Mouse (Mus musculus): ENCODE data around the gene Gse1. TPM values are rescaled to one million over a fixed set of nuclear protein-coding genes. Genes with fewer than 3 reads are reported as not detected.
A peak's percentile ranks its signal among the peaks of the same experiment; 100 is the strongest.

The Gse1 gene
- polyA plus RNA-seq, 1 experiment from 2014 or later = 10.2 TPM

DNA sequence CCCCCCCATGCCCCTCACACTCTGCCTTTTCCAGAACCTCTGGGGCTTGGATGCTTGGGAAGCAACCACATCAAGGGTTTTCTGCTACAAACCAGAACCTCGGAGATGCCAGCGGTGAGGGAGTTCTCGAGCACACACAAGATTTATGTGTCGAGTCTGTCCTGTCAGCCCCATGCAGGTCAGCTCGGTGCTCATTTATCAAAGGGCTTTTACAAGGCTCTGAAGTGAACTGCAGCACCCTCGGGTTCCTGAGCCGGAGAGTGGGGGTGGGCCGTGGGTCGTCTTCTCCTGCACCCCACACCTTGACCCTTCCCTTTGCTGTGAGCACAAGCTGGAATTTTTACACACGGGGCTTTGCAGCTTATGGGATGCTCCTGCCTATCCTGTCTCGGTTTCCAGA, 5.7 kb upstream of the Gse1 start:
- peaks cover 4% of the 10 kb centered on the region; the same call in 1 of the 2 replicates for H3K27me3 ChIP-seq (ENCODE audit: control insufficient read depth, insufficient read depth, low read depth, low read length)
- H3K36me3 ChIP-seq (ENCODE audit: control insufficient read depth, insufficient read depth, low read length) = no peaks in the 10 kb centered on the region
- WGBS = 36% methylated on average over 11 of the region's 11 CpGs
- no peak overlapping the region for H3K4me2 ChIP-seq (ENCODE audit: low read depth, low read length)
- H3K4me1 ChIP-seq (replicated peaks; ENCODE audit: control insufficient read depth, insufficient read depth, low read length) = peaks cover 18% of the 10 kb centered on the region
- no peak overlapping the region for H3K9ac ChIP-seq (ENCODE audit: low read length)
- H3K9me3 ChIP-seq (ENCODE audit: control insufficient read depth, low read length) = no peaks in the 10 kb centered on the region
- no peak for ATAC-seq (ENCODE audit: low read depth)
- H3K27ac ChIP-seq (ENCODE audit: low read length) = no peak overlapping the region
- no peak overlapping the region for H3K4me3 ChIP-seq (ENCODE audit: low read length)

DNA sequence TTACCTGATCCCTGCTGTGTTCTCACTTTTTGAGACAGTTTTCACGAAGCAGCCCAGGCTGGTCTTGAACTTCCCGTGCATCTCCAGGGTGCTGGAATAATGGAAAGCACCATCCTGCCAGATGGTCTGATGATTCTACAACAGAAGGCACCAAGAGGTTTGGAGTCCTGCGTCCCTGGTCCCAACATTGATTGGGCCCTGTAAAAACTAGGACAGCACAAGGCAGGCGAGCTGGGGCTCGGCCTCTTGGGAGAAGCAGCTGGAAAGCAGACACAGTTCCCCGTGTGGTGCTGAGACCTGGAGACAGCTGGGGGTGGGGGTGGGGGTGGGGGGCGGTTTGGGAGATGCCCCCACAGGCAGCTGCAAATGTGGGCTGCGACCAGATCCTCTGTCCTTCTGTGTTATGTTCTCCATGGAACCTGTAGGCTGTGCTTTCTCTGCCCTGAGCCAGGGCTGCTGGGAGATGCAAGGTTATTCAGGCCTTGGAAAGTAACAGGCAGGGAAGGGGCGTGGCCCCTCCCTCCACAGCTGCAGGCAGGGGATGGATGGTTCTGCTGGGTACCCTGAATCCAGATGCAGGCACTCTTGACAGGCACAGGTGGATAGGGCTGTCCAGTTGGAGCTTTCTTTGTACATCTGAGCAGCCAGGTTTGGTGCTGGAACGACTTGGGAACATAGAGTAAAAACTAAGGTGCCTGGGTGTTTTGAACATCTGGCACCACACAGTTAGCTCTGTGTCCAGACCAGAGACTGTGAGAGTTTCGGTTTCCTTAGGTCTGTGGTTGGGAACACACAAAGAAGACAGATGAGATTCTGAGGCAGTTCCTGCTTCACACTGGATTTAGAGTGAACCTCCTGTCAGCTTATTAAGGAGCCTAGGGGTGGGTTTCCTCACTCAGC, 3.5 kb upstream of the Gse1 start:
- Histone ChIP-seq H3K27me3 (ENCODE audit: control insufficient read depth, insufficient read depth, low read depth, low read length) (peaks cover 8% of the 10 kb centered on the region), H3K4me1 (replicated peaks; ENCODE audit: control insufficient read depth, insufficient read depth, low read length) (peaks cover 24% of the 10 kb centered on the region), H3K27ac (ENCODE audit: low read length) (no peak overlapping the region), H3K9ac (ENCODE audit: low read length) (no peak overlapping the region), H3K4me2 (ENCODE audit: low read depth, low read length) (no peak overlapping the region), H3K36me3 (ENCODE audit: control insufficient read depth, insufficient read depth, low read length) (no peaks in the 10 kb centered on the region), H3K4me3 (ENCODE audit: low read length) (no peak overlapping the region), H3K9me3 (ENCODE audit: control insufficient read depth, low read length) (no peaks in the 10 kb centered on the region)
- no peak for ATAC-seq (ENCODE audit: low read depth)
- WGBS = 54% methylated on average over 11 of the region's 11 CpGs

DNA sequence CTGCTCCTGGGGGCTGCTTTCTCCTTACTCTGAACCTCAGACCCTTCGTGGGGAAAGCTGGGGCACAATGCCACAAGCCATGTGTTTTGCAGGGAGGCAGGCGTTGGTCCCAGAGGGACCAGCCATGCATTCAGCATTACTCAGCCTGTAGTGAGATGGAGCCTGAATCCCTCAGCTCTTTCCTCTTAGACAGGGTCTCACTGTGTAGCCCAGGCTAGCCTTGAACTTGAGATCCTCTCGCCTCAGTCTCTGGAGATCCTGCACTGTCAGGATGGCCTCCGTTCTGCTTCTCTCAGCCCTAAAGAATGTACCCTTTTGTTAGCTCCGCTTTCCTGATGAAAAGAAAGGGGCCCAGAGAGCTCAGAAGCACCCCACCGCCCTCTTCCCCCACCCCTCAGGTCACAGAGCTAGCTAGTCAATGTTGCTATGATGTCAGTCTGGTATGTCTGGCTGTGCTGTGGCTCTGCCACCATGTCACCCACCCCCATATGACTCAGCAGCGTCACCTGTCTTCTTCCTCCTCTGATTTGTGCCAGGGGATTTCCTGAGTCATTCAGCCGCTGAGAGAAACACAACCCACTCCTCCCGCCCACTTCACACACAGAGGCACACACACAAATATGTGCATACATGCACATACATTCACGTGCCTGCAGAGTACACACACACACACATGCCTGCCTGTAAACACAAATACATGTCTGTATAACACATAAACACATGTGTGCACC, 2.7 kb upstream of the Gse1 start:
- 57% methylated on average over 10 of the region's 10 CpGs for WGBS
- Histone ChIP-seq H3K27ac (ENCODE audit: low read length) (no peak overlapping the region), H3K9me3 (ENCODE audit: control insufficient read depth, low read length) (no peaks in the 10 kb centered on the region), H3K4me1 (replicated peaks; ENCODE audit: control insufficient read depth, insufficient read depth, low read length) (peaks cover 29% of the 10 kb centered on the region), H3K36me3 (ENCODE audit: control insufficient read depth, insufficient read depth, low read length) (no peaks in the 10 kb centered on the region), H3K4me2 (ENCODE audit: low read depth, low read length) (no peak overlapping the region), H3K4me3 (ENCODE audit: low read length) (no peak overlapping the region), H3K27me3 (ENCODE audit: control insufficient read depth, insufficient read depth, low read depth, low read length) (peaks cover 10% of the 10 kb centered on the region), H3K9ac (ENCODE audit: low read length) (no peak overlapping the region)
- no peak for ATAC-seq (ENCODE audit: low read depth)

DNA sequence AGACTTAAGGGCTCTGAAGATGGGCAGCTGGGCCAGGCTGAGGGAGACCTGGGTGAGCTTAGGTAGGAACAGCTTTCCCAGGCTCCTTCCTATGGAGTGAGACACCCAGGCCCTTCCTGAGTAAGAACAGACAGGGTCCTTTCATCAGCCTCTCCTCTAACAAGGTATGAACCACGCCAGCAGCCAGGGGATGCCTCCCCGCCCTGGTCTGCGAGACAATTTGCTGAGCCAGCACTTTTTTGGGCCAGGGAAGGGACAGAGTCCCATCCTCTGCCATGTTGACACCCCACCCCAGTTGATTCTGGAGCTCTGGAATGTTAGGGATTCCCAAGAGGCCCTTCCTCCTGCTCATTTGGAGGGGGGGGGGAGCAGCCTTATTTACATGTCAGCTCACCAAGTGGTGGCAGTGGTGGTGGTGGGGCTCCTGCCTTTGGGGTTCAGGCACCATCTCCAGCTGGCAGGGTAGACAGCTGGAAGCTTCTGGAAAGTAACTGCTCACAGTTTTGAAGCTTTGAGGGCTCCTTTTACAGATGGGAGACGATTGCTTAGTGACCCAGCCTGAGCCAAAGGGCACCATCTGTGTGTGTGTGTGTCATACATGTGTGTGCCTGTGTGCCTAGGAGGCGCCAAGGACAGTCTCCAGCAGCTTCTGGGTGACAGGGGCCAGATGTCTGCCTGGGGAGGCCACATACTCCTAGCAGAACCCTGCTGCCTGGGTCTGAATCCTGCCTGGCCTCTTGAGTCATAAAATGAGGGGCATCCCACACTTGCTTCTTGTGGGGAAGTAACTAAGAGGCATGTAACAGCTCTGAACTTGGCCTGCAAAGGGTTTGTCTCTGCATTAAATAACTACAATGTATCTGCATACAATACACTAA, 1.3 kb upstream of the Gse1 start:
- Histone ChIP-seq H3K4me3 (ENCODE audit: low read length) (no peak overlapping the region), H3K27ac (ENCODE audit: low read length) (peak overlapping the region; percentile 67), H3K36me3 (ENCODE audit: control insufficient read depth, insufficient read depth, low read length) (no peaks in the 10 kb centered on the region), H3K9ac (ENCODE audit: low read length) (no peak overlapping the region), H3K27me3 (ENCODE audit: control insufficient read depth, insufficient read depth, low read depth, low read length) (peaks cover 12% of the 10 kb centered on the region), H3K4me1 (replicated peaks; ENCODE audit: control insufficient read depth, insufficient read depth, low read length) (peaks cover 41% of the 10 kb centered on the region), H3K4me2 (ENCODE audit: low read depth, low read length) (peak overlapping the region; percentile 97; the same call in 1 of the 2 replicates), H3K9me3 (ENCODE audit: control insufficient read depth, low read length) (no peaks in the 10 kb centered on the region)
- WGBS = 48% methylated on average over 5 of the region's 5 CpGs
- ATAC-seq (ENCODE audit: low read depth) = 0 out of 2 replicates have a peak, but pooled peaks have one; percentile 13

DNA sequence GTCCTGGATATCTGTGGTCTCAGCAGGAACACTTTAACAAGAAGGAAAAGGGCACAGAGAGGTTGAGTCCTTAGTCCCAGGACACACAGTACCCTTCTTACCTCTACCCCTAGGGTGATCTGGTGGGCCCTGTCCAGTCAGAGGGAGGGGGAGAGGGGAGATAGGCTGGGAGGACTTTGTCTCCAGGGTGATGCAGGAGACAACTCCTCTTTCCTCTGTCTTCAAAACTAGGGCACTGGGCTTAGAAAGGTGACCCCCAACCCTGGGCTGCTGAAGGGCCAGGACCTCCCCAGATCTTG, 729 bp upstream of the Gse1 start:
- H3K36me3 ChIP-seq (ENCODE audit: control insufficient read depth, insufficient read depth, low read length) = no peaks in the 10 kb centered on the region
- no peaks in the 10 kb centered on the region for H3K9me3 ChIP-seq (ENCODE audit: control insufficient read depth, low read length)
- peak overlapping the region; percentile 97 for H3K4me2 ChIP-seq (ENCODE audit: low read depth, low read length)
- peaks cover 47% of the 10 kb centered on the region for H3K4me1 ChIP-seq (replicated peaks; ENCODE audit: control insufficient read depth, insufficient read depth, low read length)
- peak overlapping the region; percentile 68 for H3K4me3 ChIP-seq (ENCODE audit: low read length)
- peaks cover 12% of the 10 kb centered on the region for H3K27me3 ChIP-seq (ENCODE audit: control insufficient read depth, insufficient read depth, low read depth, low read length)
- no peak for ATAC-seq (ENCODE audit: low read depth)
- H3K9ac ChIP-seq (ENCODE audit: low read length) = 0 out of 2 replicates have a peak overlapping the region, but pooled peaks have one; percentile 3
- H3K27ac ChIP-seq (ENCODE audit: low read length) = peak overlapping the region; percentile 67

DNA sequence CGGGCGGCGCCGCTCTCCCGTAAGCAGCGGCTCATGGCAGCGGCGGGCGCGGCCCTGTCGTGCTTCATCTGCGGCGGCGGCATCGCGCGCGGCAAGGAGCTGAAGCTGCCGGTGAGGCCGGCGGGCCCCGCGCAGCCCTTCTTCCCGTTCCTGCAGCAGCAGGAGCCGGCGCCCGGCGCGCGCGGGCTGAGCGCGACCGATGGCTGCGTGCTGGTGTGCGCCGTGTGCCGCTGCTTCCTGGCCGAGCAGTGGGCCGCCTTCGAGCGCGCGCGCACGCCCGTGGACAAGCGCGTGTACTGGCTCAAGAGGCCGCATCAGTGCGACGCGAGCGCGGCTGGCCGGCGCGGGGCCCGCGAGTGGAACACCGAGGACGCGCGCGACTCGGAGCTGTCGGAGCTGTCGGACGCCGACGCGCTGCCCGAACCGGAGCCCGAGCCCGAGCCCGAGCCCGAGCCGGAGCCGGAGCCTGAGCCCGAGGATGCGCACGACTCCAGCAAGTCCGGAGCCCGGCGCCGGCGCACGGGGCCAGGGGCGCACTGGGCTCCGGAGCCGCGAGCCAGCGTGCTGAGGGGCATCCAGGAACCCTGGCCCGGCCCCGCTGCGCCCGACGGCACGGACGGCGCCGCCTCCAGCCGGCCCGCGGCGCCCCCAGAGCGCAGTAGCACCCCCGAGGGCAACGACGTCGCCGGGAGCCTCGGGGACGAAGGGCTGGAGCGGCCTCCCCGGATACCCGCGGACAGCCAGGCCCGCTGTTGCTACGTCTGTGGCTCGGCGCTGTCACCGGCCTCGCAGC, 721 bp downstream of the Gse1 start:
- H3K27me3 ChIP-seq (ENCODE audit: control insufficient read depth, insufficient read depth, low read depth, low read length) = peaks cover 12% of the 10 kb centered on the region
- peak overlapping the region; percentile 75 for H3K9ac ChIP-seq (ENCODE audit: low read length)
- whole genome bisulfite sequencing = under 1% methylated on average over 104 of the region's 125 CpGs
- H3K9me3 ChIP-seq (ENCODE audit: control insufficient read depth, low read length) = no peaks in the 10 kb centered on the region
- peaks cover 61% of the 10 kb centered on the region for H3K4me1 ChIP-seq (replicated peaks; ENCODE audit: control insufficient read depth, insufficient read depth, low read length)
- no peak overlapping the region; the same call in 1 of the 2 replicates for H3K27ac ChIP-seq (ENCODE audit: low read length)
- H3K4me2 ChIP-seq (ENCODE audit: low read depth, low read length) = peak overlapping the region; percentile 97
- no peaks in the 10 kb centered on the region for H3K36me3 ChIP-seq (ENCODE audit: control insufficient read depth, insufficient read depth, low read length)
- H3K4me3 ChIP-seq (ENCODE audit: low read length) = peak overlapping the region; percentile 68
- peak; percentile 13; the same call in 1 of the 2 replicates for ATAC-seq (ENCODE audit: low read depth)

DNA sequence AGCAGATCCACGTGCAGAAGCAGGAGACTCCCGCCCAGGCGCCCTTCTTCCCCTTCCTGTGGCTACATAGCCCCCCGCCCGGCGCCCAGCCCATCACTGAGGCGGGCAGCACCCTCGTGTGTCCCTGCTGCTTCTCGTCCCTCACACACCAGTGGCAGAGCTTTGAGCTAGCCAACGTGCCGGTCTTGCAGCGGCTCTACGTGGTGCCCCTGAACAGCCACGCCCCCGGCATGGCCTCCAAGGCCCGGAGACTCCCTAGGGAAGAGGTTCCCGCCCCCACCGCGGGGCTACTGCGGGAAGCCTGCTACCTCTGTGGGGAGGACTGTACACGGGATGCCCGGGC, 1.3 kb downstream of the Gse1 start:
- peak overlapping the region; percentile 68 for H3K4me3 ChIP-seq (ENCODE audit: low read length)
- no peak overlapping the region for H3K27ac ChIP-seq (ENCODE audit: low read length)
- H3K9me3 ChIP-seq (ENCODE audit: control insufficient read depth, low read length) = no peaks in the 10 kb centered on the region
- no peaks in the 10 kb centered on the region for H3K36me3 ChIP-seq (ENCODE audit: control insufficient read depth, insufficient read depth, low read length)
- peak; percentile 19 for ATAC-seq (ENCODE audit: low read depth)
- peak overlapping the region; percentile 75 for H3K9ac ChIP-seq (ENCODE audit: low read length)
- H3K4me2 ChIP-seq (ENCODE audit: low read depth, low read length) = peak overlapping the region; percentile 97
- WGBS = 0% methylated on average over 22 of the region's 22 CpGs
- peaks cover 12% of the 10 kb centered on the region for H3K27me3 ChIP-seq (ENCODE audit: control insufficient read depth, insufficient read depth, low read depth, low read length)
- peaks cover 66% of the 10 kb centered on the region for H3K4me1 ChIP-seq (replicated peaks; ENCODE audit: control insufficient read depth, insufficient read depth, low read length)

DNA sequence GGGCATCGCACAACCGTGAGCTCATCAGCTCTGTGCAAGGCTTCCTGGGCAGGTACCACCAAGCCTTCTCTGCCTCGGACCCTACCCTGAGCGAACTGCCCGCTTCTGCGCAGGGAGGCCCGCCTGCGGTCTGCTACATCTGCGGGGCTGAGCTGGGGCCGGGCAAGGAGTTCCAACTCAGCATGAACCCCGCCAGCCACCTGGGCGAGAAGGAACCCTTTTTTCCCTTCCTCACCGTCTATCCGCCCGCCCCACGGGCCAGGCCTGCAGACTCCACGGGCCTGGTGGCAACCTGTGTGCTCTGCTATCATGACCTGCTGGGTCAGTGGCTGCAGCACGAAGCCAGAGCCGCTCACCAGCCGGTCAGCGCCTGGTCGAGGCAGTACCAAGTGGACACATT, 1.8 kb downstream of the Gse1 start:
- Histone ChIP-seq H3K27me3 (ENCODE audit: control insufficient read depth, insufficient read depth, low read depth, low read length) (peaks cover 12% of the 10 kb centered on the region), H3K4me2 (ENCODE audit: low read depth, low read length) (peak overlapping the region; percentile 97), H3K4me1 (replicated peaks; ENCODE audit: control insufficient read depth, insufficient read depth, low read length) (peaks cover 71% of the 10 kb centered on the region), H3K27ac (ENCODE audit: low read length) (no peak overlapping the region), H3K36me3 (ENCODE audit: control insufficient read depth, insufficient read depth, low read length) (peaks cover 2% of the 10 kb centered on the region; the same call in 1 of the 2 replicates), H3K9me3 (ENCODE audit: control insufficient read depth, low read length) (no peaks in the 10 kb centered on the region), H3K9ac (ENCODE audit: low read length) (peak overlapping the region; percentile 75), H3K4me3 (ENCODE audit: low read length) (peak overlapping the region; percentile 68)
- ATAC-seq (ENCODE audit: low read depth) = no peak
- 9% methylated on average over 22 of the region's 22 CpGs for WGBS
